Mouse (Mus musculus) kidney, embryonic 16.5 days (tissue): ENCODE results near the gene Nudt4. TPM values are rescaled to one million over a fixed set of nuclear protein-coding genes. Genes with fewer than 3 reads are reported as not detected.
A peak's percentile ranks its signal among the peaks of the same experiment; 100 is the strongest.

Source experiments
- ATAC-seq: fragments of 200-750 bp; cut with Nextera tagmentation; 2 replicates; pipeline ENCODE4 v1.8.0; 2017; ENCODE audit warnings: moderate TSS enrichment; ENCODE audit not compliant: low FRiP score, low TSS enrichment
- H3K27ac ChIP-seq: fragments of 300-500 bp; sonication (generic); 2 replicates; pipeline ENCODE4 v1.5.1; 2014; ENCODE audit warnings: low read length
- H3K27me3 ChIP-seq: fragments of 300-500 bp; sonication (generic); 2 replicates; pipeline ENCODE4 v1.6.1; 2014; ENCODE audit warnings: low read length, control low read depth, mixed read lengths; ENCODE audit not compliant: insufficient read depth
- H3K36me3 ChIP-seq: fragments of 300-500 bp; sonication (generic); 2 replicates; pipeline ENCODE4 v1.6.1; 2014; ENCODE audit warnings: low read length, control low read depth, mixed read lengths; ENCODE audit not compliant: insufficient read depth
- H3K4me1 ChIP-seq: fragments of 300-500 bp; sonication (generic); 2 replicates; pipeline ENCODE4 v1.6.1; 2014; ENCODE audit warnings: low read length, control low read depth, mixed read lengths; ENCODE audit not compliant: insufficient read depth
- H3K4me2 ChIP-seq: fragments of 300-500 bp; sonication (generic); replicated peaks from 2 replicates; pipeline ENCODE4 v1.6.1; 2014; ENCODE audit warnings: low read depth, low read length
- H3K4me3 ChIP-seq: fragments of 300-500 bp; sonication (generic); 2 replicates; pipeline ENCODE4 v1.5.1; 2014; ENCODE audit warnings: mild to moderate bottlenecking, low read length
- H3K9ac ChIP-seq: fragments of 300-500 bp; sonication (generic); replicated peaks from 2 replicates; pipeline ENCODE4 v1.6.1; 2014; ENCODE audit warnings: low read length
- H3K9me3 ChIP-seq: fragments of 300-500 bp; sonication (generic); 2 replicates; pipeline ENCODE4 v1.6.1; 2016; ENCODE audit warnings: low read length, control low read depth
- WGBS: fragments of 180-500 bp; shearing (Covaris S2); extraction: QIAGEN DNeasy Blood & Tissue Kit; methylation state at CpG from one replicate; pipeline ENCODE4 v1.1.7; 2014; 5-methylcytosine and 5-hydroxymethylcytosine counted together
- polyA plus RNA-seq: library from polyadenylated mRNA; unstranded; fragments of >200 nt; fragmentation: Nextera tagmentation; extraction: Ambion mirVana; gene quantifications from 2 replicates; pipeline ENCODE4 v1.2.1, GENCODE M21; 2015

Nudt4 gene
- polyA plus RNA-seq, 1 experiment from 2014 or later: 132 TPM

DNA sequence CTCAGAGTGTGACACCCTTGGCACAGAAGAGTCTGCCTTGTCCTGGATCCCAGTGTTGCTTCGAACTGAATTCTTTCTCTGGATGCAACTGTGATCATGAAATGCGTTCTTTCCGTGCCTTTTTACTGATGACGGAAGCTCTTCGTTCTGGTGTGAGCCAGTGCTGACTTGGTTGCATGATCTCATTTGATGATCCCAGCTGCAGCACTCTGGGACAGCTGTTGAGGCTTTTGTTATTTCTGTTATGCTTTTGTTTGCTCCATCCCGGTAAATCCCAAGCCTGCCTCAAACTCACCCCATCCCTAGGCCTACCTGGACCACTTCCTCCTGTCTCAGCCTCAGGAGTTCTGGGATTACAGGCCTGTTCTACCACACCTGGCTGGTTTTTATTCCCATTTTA lies 4.1 kb upstream of the Nudt4 start:
- no peaks in the 10 kb centered on the region for H3K36me3 ChIP-seq
- no peak overlapping the region for H3K4me3 ChIP-seq
- no peaks in the 10 kb centered on the region for H3K27me3 ChIP-seq
- no peak overlapping the region for H3K9ac ChIP-seq
- H3K9me3 ChIP-seq: no peaks in the 10 kb centered on the region
- peaks cover 17% of the 10 kb centered on the region for H3K4me1 ChIP-seq
- H3K27ac ChIP-seq: peak overlapping the region; percentile 67
- no peak overlapping the region for H3K4me2 ChIP-seq
- WGBS: 49% methylated on average over 6 of the region's 6 CpGs
- ATAC-seq: no peak

DNA sequence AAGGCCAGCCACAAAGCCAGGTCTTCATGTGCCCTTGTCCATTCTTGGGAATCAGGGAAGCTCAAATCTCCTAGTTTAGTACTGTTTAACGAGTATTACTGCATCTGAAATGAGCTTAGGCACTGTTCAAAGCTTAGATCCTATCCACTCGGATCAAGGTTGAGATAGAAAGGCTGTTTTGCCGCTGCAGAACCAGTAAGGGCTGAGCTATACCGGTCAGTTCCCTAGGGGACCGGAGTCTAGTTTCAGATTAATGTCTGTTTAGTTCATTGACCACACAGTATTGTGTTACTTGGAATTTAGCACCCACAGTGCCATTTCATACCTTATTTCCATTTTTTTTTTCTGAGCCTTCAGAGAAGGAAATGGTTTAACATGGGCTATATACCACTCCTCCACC lies 3.6 kb upstream of the Nudt4 start:
- no peaks in the 10 kb centered on the region for H3K9me3 ChIP-seq
- H3K4me3 ChIP-seq: no peak overlapping the region
- WGBS: 23% methylated on average over 5 of the region's 5 CpGs
- peak overlapping the region; percentile 79 for H3K27ac ChIP-seq
- no peaks in the 10 kb centered on the region for H3K27me3 ChIP-seq
- H3K4me1 ChIP-seq: peaks cover 17% of the 10 kb centered on the region
- no peaks in the 10 kb centered on the region for H3K36me3 ChIP-seq
- no peak overlapping the region for H3K4me2 ChIP-seq
- ATAC-seq: peak; percentile 50
- no peak overlapping the region for H3K9ac ChIP-seq

- peak overlapping the region; percentile 79 for H3K27ac ChIP-seq
- ATAC-seq: no peak
- H3K36me3 ChIP-seq: no peaks in the 10 kb centered on the region
- H3K9me3 ChIP-seq: no peaks in the 10 kb centered on the region
- no peaks in the 10 kb centered on the region for H3K27me3 ChIP-seq
- H3K4me1 ChIP-seq: peaks cover 17% of the 10 kb centered on the region
- 83% methylated on average over 3 of the region's 3 CpGs for whole genome bisulfite sequencing
- H3K4me3 ChIP-seq: no peak overlapping the region
- H3K9ac ChIP-seq: no peak overlapping the region
- H3K4me2 ChIP-seq: no peak overlapping the region
These were observed 2.8 kb upstream of the Nudt4 start for GRCm38 (mm10) chr10:95566786-95567185.

- H3K27ac ChIP-seq: peak overlapping the region; percentile 67
- no peaks in the 10 kb centered on the region for H3K27me3 ChIP-seq
- WGBS: 24% methylated on average over 14 of the region's 14 CpGs
- H3K4me1 ChIP-seq: peaks cover 20% of the 10 kb centered on the region
- H3K9ac ChIP-seq: peak overlapping the region; percentile 1; the same call in 1 of the 2 replicates
- H3K4me3 ChIP-seq: no peak overlapping the region
- ATAC-seq: no peak
- H3K4me2 ChIP-seq: peak overlapping the region; percentile 4; the same call in 1 of the 2 replicates
- no peaks in the 10 kb centered on the region for H3K36me3 ChIP-seq
- H3K9me3 ChIP-seq: no peaks in the 10 kb centered on the region
These were observed 1.4 kb upstream of the Nudt4 start for GRCm38 (mm10) chr10:95565156-95565854.

- WGBS: under 1% methylated on average over 55 of the region's 65 CpGs
- peak overlapping the region; percentile 84 for H3K27ac ChIP-seq
- peak; percentile 44 for ATAC-seq
These were observed 796 bp downstream of the Nudt4 start for GRCm38 (mm10) chr10:95562859-95563841.

DNA sequence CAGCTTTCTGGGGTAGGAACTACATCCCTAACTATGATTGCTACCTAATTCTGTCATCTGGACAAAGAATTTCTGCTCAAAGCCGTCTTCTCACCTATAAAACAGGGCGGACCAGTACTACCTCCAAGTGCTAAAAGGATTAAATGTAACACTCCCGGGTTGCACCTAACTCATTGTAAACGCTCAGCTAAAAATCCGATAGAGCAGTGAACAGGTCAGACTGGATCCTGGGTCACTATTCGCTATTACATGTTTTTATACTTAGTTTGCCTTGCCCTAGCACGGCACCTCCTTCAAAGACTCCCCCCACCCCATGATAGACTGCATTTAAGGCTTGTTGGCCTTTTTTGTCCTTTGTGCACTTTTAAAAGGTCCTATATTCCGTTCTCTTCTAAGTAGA lies 1.6 kb downstream of the Nudt4 start:
- no peaks in the 10 kb centered on the region for H3K27me3 ChIP-seq
- no peaks in the 10 kb centered on the region for H3K9me3 ChIP-seq
- peak overlapping the region; percentile 86 for H3K4me2 ChIP-seq
- H3K27ac ChIP-seq: peak overlapping the region; percentile 84; the same call in 1 of the 2 replicates
- peak overlapping the region; percentile 93 for H3K4me3 ChIP-seq
- peaks cover 8% of the 10 kb centered on the region for H3K36me3 ChIP-seq
- H3K9ac ChIP-seq: peak overlapping the region; percentile 92
- WGBS: 4% methylated on average over 8 of the region's 8 CpGs
- no peak for ATAC-seq
- peaks cover 21% of the 10 kb centered on the region for H3K4me1 ChIP-seq

More at GRCm38 (mm10) chr10:95562859-95563841, 796 bp downstream of the Nudt4 start:
- Histone ChIP-seq H3K4me1 (peaks cover 24% of the 10 kb centered on the region), H3K9me3 (no peaks in the 10 kb centered on the region), H3K9ac (peak overlapping the region; percentile 92), H3K36me3 (0 out of 2 replicates have a peak, but pooled peaks cover under 1% of the 10 kb centered on the region), H3K4me3 (peak overlapping the region; percentile 93), H3K4me2 (peak overlapping the region; percentile 86), H3K27me3 (no peaks in the 10 kb centered on the region)

DNA sequence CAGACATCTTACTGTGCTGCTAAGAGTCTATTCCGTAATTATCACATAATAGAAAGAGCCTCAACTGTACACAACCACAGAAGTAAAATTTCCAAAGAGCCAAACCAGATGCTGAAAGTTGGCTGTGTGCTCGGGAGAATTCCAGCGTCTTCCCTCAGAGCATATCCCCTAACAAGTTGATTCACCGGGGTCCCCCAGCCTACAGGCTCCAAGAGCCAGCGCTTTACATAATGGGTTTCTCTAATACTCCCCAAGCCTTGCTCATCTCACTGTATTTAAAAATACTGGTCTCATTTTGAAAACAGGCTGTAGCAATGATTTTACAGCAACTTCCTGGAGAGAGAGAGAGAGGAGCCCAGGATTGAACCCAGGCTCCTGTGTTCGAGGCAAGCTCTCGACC lies 2.3 kb downstream of the Nudt4 start:
- Histone ChIP-seq H3K4me1 (peaks cover 22% of the 10 kb centered on the region), H3K36me3 (peaks cover 8% of the 10 kb centered on the region), H3K9me3 (no peaks in the 10 kb centered on the region), H3K4me3 (peak overlapping the region; percentile 93), H3K9ac (peak overlapping the region; percentile 92), H3K4me2 (peak overlapping the region; percentile 86), H3K27me3 (no peaks in the 10 kb centered on the region), H3K27ac (0 out of 2 replicates have a peak overlapping the region, but pooled peaks have one; percentile 40)
- no peak for ATAC-seq
- 36% methylated on average over 7 of the region's 7 CpGs for WGBS

DNA sequence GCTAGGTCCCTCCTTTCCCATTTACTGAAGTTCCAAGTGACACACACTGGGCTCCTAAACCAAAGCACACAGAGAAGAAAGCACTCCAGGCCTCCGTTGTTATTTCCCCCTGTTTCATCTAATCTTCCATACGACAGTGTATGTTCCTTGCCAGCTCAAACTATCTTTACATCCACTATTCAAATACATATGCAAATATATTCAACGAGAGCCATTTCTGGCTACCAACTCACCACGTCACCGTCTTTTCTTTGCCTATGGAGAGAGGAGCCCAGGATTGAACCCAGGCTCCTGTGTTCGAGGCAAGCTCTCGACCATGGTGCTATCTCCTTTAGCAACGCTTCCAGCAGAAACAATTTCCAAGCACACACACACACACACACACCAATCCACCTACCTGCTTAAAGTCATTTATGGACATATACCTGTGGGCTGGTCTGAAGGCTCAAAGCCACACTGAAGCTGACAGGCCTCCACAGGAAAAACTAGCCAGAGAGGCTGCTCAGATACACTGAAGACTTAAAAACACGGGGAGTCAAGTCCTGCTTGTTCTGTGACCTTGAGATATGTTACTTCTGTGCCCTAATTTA lies 3.5 kb downstream of the Nudt4 start:
- Histone ChIP-seq H3K4me2 (peak overlapping the region; percentile 86), H3K9ac (peak overlapping the region; percentile 51; the same call in 1 of the 2 replicates), H3K27ac (peak overlapping the region; percentile 13; the same call in 1 of the 2 replicates), H3K4me3 (peak overlapping the region; percentile 36), H3K9me3 (no peaks in the 10 kb centered on the region), H3K36me3 (peaks cover 8% of the 10 kb centered on the region), H3K4me1 (peaks cover 25% of the 10 kb centered on the region), H3K27me3 (no peaks in the 10 kb centered on the region)
- no peak for ATAC-seq
- WGBS: 78% methylated on average over 9 of the region's 9 CpGs

DNA sequence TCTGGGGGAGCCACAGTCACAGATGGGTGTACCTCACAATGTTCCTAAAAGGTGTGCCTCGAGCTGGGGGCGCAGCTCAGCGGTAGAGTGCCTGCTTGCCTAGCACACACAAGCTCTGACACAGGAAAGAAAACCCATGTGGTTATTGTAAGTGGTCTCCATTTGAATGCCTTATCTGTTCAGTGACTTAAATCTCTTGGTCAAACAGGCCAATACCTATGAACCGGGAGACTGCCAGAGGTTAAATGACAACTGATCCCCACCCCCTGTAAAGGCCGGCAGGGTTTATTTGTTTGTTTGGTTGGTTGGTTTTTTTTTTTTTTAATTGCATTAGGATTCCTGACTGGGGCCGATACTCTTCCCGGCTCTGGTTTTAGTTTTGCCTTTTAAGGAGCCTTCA lies 4.5 kb downstream of the Nudt4 start:
- WGBS: 64% methylated on average over 7 of the region's 7 CpGs
- Histone ChIP-seq H3K4me1 (peaks cover 17% of the 10 kb centered on the region), H3K4me3 (peak overlapping the region; percentile 36), H3K36me3 (peaks cover 8% of the 10 kb centered on the region), H3K27me3 (no peaks in the 10 kb centered on the region), H3K9me3 (no peaks in the 10 kb centered on the region), H3K27ac (no peak overlapping the region), H3K4me2 (peak overlapping the region; percentile 86; the same call in 1 of the 2 replicates), H3K9ac (0 out of 2 replicates have a peak overlapping the region, but pooled peaks have one; percentile 35)
- ATAC-seq: no peak
